Mouse (Mus musculus): ENCODE measurements around the gene Incenp. TPM values are rescaled to one million over a fixed set of nuclear protein-coding genes. Genes with fewer than 3 reads are reported as not detected.
"Not testable (repeated sequence)": the region's sequence is repeated elsewhere in the genome, so short reads cannot be mapped to it uniquely, and the experiment has no call there.

Gene Incenp
- polyA plus RNA-seq, 1 experiment, result 159 TPM

DNA sequence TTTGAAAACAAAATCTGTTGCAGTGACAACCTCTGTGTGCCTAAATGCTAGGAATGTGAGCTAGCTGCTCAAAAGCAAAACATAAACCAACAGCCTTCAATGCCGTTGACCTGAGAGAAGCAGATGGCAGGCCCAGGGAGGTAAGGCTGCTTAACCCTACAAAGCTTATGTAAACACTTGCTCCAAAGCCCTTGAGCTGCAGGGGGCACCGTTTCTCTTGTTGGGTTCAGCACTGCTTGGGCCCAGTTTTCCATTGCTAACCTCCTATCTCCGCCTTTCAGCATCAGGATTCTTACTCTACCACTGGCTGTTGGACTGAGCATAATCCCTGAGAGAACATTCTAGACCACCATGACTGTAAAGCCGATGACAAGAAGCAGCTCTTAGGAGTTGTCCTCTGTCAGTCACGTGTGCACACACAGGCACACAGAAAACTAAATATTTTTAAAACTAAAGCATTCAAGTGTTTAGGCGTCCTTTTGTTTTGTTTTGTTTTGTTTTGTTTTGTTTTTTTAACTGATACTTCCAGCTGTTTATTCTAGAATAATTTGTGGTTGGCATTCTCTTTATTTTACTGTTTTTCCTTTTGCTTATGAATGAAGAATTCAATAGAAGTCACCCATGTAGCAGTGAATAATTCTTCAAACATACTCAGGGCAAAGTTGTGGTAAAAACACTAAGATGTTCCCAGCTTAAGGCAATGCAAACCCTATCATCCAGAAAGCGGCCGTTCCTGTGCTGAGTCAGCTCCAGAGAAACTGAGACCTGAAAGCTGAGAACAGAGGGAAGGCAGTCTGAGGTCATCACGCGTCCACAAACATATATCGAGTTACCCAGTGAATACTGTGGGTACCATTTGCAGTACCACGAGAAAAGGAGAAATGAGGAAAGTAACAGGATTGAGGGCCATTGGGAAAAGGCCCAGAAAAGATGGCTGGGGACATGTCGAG lies 21.8 kb upstream of the Incenp start:
- no peak overlapping the region for H3K4me3 ChIP-seq (ENCODE audit: insufficient read depth, low read length)
- H3K27ac ChIP-seq (ENCODE audit: insufficient read depth, low read depth, low read length), result peak overlapping the region; percentile 46
- TF ChIP-seq POLR2A (IDR thresholded peaks at IDR 0.05; ENCODE audit: borderline replicate concordance, low read depth, low read length) (no peak), CTCF (IDR thresholded peaks at IDR 0.05; ENCODE audit: low read depth, low read length) (peak; percentile 46; the same call in 1 of the 2 replicates)
- peaks cover 68% of the 10 kb centered on the region for H3K4me1 ChIP-seq (ENCODE audit: control insufficient read depth, insufficient read depth, low read length)

GRCm38 (mm10) chr19:9918176-9918861 lies 19.0 kb upstream of the Incenp start:
- peak overlapping the region; percentile 95 for H3K27ac ChIP-seq (ENCODE audit: insufficient read depth, low read depth, low read length)
- H3K4me3 ChIP-seq (ENCODE audit: insufficient read depth, low read length), result no peak overlapping the region
- peaks cover 64% of the 10 kb centered on the region for H3K4me1 ChIP-seq (ENCODE audit: control insufficient read depth, insufficient read depth, low read length)
- TF ChIP-seq CTCF (IDR thresholded peaks at IDR 0.05; ENCODE audit: low read depth, low read length) (peak; percentile 36; the same call in 1 of the 2 replicates), POLR2A (IDR thresholded peaks at IDR 0.05; ENCODE audit: borderline replicate concordance, low read depth, low read length) (no peak)

GRCm38 (mm10) chr19:9917727-9918126 lies 18.4 kb upstream of the Incenp start:
- Histone ChIP-seq H3K27ac (ENCODE audit: insufficient read depth, low read depth, low read length) (peak overlapping the region; percentile 95), H3K4me1 (ENCODE audit: control insufficient read depth, insufficient read depth, low read length) (peaks cover 67% of the 10 kb centered on the region), H3K4me3 (ENCODE audit: insufficient read depth, low read length) (no peak overlapping the region)
- TF ChIP-seq CTCF (IDR thresholded peaks at IDR 0.05; ENCODE audit: low read depth, low read length), result no peak
- no peak for TF ChIP-seq POLR2A (IDR thresholded peaks at IDR 0.05; ENCODE audit: borderline replicate concordance, low read depth, low read length)

GRCm38 (mm10) chr19:9915935-9916334 lies 16.6 kb upstream of the Incenp start:
- H3K4me1 ChIP-seq (ENCODE audit: control insufficient read depth, insufficient read depth, low read length), result peaks cover 64% of the 10 kb centered on the region
- H3K4me3 ChIP-seq (ENCODE audit: insufficient read depth, low read length), result no peak overlapping the region
- TF ChIP-seq CTCF (IDR thresholded peaks at IDR 0.05; ENCODE audit: low read depth, low read length) (peak; percentile 71), POLR2A (IDR thresholded peaks at IDR 0.05; ENCODE audit: borderline replicate concordance, low read depth, low read length) (no peak)
- H3K27ac ChIP-seq (ENCODE audit: insufficient read depth, low read depth, low read length), result peak overlapping the region; percentile 21; the same call in 1 of the 2 replicates

- Histone ChIP-seq H3K4me3 (ENCODE audit: insufficient read depth, low read length) (peak overlapping the region; percentile 24; the same call in 1 of the 2 replicates), H3K4me1 (ENCODE audit: control insufficient read depth, insufficient read depth, low read length) (peaks cover 52% of the 10 kb centered on the region), H3K27ac (ENCODE audit: insufficient read depth, low read depth, low read length) (peak overlapping the region; percentile 96)
- no peak for TF ChIP-seq POLR2A (IDR thresholded peaks at IDR 0.05; ENCODE audit: borderline replicate concordance, low read depth, low read length)
- TF ChIP-seq CTCF (IDR thresholded peaks at IDR 0.05; ENCODE audit: low read depth, low read length), result no peak
Measured at GRCm38 (mm10) chr19:9914346-9914745, 15.0 kb upstream of the Incenp start.

- peaks cover 51% of the 10 kb centered on the region for H3K4me1 ChIP-seq (ENCODE audit: control insufficient read depth, insufficient read depth, low read length)
- peak overlapping the region; percentile 96 for H3K27ac ChIP-seq (ENCODE audit: insufficient read depth, low read depth, low read length)
Measured at GRCm38 (mm10) chr19:9913784-9914183, 14.4 kb upstream of the Incenp start.

DNA sequence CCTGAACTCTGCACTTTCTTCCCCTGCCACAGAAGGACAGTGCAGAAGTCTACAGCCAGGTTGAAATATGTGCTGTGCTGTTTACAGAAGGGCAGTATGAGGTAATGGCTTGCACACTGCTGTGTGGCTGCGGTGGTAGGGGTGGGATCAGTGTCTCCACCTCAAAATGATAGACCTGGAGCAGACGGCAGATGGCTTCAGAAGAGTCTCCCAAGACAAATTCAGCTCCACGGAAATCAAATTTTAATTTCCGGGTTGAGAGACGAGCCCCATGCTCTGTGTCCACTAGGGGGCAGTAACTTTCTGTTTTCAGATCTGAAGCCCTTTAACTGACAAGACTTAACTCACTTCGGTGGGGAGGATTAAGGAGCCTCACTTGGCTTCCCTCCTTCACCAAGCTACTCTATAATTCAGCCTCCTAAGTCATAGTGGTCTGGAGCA lies 12.0 kb upstream of the Incenp start:
- Histone ChIP-seq H3K27ac (ENCODE audit: insufficient read depth, low read depth, low read length) (peak overlapping the region; percentile 47), H3K4me3 (ENCODE audit: insufficient read depth, low read length) (no peak overlapping the region), H3K4me1 (ENCODE audit: control insufficient read depth, insufficient read depth, low read length) (peaks cover 31% of the 10 kb centered on the region)
- TF ChIP-seq POLR2A (IDR thresholded peaks at IDR 0.05; ENCODE audit: borderline replicate concordance, low read depth, low read length) (no peak), CTCF (IDR thresholded peaks at IDR 0.05; ENCODE audit: low read depth, low read length) (peak; percentile 55)

More at GRCm38 (mm10) chr19:9913784-9914183, 14.4 kb upstream of the Incenp start:
- H3K4me3 ChIP-seq (ENCODE audit: insufficient read depth, low read length), result peak overlapping the region; percentile 24
- TF ChIP-seq POLR2A (IDR thresholded peaks at IDR 0.05; ENCODE audit: borderline replicate concordance, low read depth, low read length), result no peak
- TF ChIP-seq CTCF (IDR thresholded peaks at IDR 0.05; ENCODE audit: low read depth, low read length), result no peak

- Histone ChIP-seq H3K27ac (ENCODE audit: insufficient read depth, low read depth, low read length) (no peak overlapping the region), H3K4me3 (ENCODE audit: insufficient read depth, low read length) (no peak overlapping the region), H3K4me1 (ENCODE audit: control insufficient read depth, insufficient read depth, low read length) (peaks cover 20% of the 10 kb centered on the region)
- no peak for TF ChIP-seq CTCF (IDR thresholded peaks at IDR 0.05; ENCODE audit: low read depth, low read length)
- no peak for TF ChIP-seq POLR2A (IDR thresholded peaks at IDR 0.05; ENCODE audit: borderline replicate concordance, low read depth, low read length)
Measured at GRCm38 (mm10) chr19:9909351-9909750, 10.0 kb upstream of the Incenp start.

DNA sequence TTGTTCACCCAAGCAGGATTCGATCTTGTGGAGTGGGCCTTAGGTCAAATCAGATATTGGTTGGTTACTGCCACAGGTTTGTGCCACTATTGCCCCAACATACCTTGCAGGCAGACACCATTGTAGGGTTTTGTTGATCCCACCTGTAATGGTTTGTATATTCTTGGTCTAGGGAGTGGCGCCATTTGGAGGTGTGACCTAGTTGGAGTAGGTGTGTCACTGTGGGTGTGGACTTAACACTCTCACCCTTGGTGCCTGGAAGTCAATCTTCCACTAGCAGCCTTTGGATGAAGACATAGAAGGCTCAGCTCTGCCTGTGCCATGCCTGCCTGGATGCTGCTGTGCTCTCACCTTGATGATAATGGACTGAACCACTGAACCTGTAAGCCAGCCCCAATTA lies 1.3 kb upstream of the Incenp start:
- H3K27ac ChIP-seq (ENCODE audit: insufficient read depth, low read depth, low read length); H3K4me3 ChIP-seq (ENCODE audit: insufficient read depth, low read length): not testable (repeated sequence)
- H3K4me1 ChIP-seq (ENCODE audit: control insufficient read depth, insufficient read depth, low read length), result peaks cover 20% of the 10 kb centered on the region

DNA sequence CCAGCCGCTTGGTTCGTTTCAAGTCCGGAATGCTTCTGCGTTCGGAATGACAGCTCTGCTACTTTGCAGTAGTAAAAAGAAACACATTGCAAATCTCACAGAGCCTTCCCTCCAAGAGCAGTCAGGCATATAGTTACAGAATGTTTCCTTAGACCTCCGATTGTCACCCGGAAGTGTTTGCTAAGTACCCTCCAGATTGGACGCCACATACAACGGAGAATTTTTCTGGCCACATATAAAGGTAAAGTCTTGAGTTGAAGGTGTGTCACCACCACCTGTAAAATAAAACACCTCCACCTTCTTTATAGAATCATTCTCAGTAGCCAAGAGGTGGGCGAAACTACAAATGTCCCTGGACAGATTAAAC lies 412 bp upstream of the Incenp start:
- peaks cover 28% of the 10 kb centered on the region for H3K4me1 ChIP-seq (ENCODE audit: control insufficient read depth, insufficient read depth, low read length)
- H3K4me3 ChIP-seq (ENCODE audit: insufficient read depth, low read length), result peak overlapping the region; percentile 60
- H3K27ac ChIP-seq (ENCODE audit: insufficient read depth, low read depth, low read length), result peak overlapping the region; percentile 79
- TF ChIP-seq POLR2A (IDR thresholded peaks at IDR 0.05; ENCODE audit: borderline replicate concordance, low read depth, low read length) (no peak), CTCF (IDR thresholded peaks at IDR 0.05; ENCODE audit: low read depth, low read length) (no peak)

All from bone marrow macrophage, adult 2 months (primary cell).